Mouse (Mus musculus) ES-Bruce4 (cell line): ENCODE data around the gene Hdac9.

ENCODE experiments used
- CTCF ChIP-seq: IDR thresholded peaks from one replicate; pipeline ENCODE4 v1.8.1; 2011; ENCODE audit warnings: low read depth, low read length
- EP300 ChIP-seq: IDR thresholded peaks from 2 replicates; pipeline ENCODE4 v1.6.1; 2011; ENCODE audit warnings: low read depth, low read length; ENCODE audit not compliant: insufficient read depth
- POLR2A ChIP-seq: IDR thresholded peaks from one replicate; pipeline ENCODE4 v1.8.1; 2011; ENCODE audit warnings: low read length; ENCODE audit not compliant: insufficient read depth

- no peak for TF ChIP-seq CTCF
- no peak for TF ChIP-seq POLR2A
- no peak for TF ChIP-seq EP300
Observed at GRCm38 (mm10) chr12:34452643-34453042, 464.3 kb downstream of the Hdac9 start.
